Mouse (Mus musculus): Measurements from ENCODE around the gene Olfr1504.

GRCm38 (mm10) chr19:13861495-13861894, 36.2 kb downstream of the Olfr1504 start, which contains the start of gene Olfr1502:
- TF ChIP-seq CTCF (IDR thresholded peaks at IDR 0.05; ENCODE audit: control insufficient read depth, insufficient read depth, insufficient read length): no peak
- TF ChIP-seq FOSL1 (IDR thresholded peaks at IDR 0.05; ENCODE audit: insufficient read depth, low read length, poor library complexity, severe bottlenecking): no peak
- no peak for TF ChIP-seq USF1 (IDR thresholded peaks at IDR 0.05; ENCODE audit: low read depth)
- no peak for TF ChIP-seq MYOG (IDR thresholded peaks at IDR 0.05; ENCODE audit: control insufficient read depth, extremely low read depth, insufficient read length)

All from C2C12 (cell line).